Mouse (Mus musculus): ENCODE results near the gene Mcm6. TPM values are rescaled to one million over a fixed set of nuclear protein-coding genes. Genes with fewer than 3 reads are reported as not detected.
"Not testable (repeated sequence)": the region's sequence is repeated elsewhere in the genome, so short reads cannot be mapped to it uniquely, and the experiment has no call there.

Gene Mcm6
- total RNA-seq, 2 experiments from 2014 or later: 25.4 to 27.2 TPM

GRCm38 (mm10) chr1:128337708-128338320, 21.6 kb downstream of the Mcm6 start:
- no peak for DNase-seq

GRCm38 (mm10) chr1:128330313-128330712, 29.2 kb downstream of the Mcm6 start:
- DNase-seq: no peak

- DNase-seq: no peak
Measured at GRCm38 (mm10) chr1:128328218-128328617, 31.2 kb downstream of the Mcm6 start, which contains the start of gene Lct. Gene Lct (minus strand): TSS chr1:128328318.

GRCm38 (mm10) chr1:128327165-128327564, 32.3 kb downstream of the Mcm6 start:
- no peak for DNase-seq

DNA sequence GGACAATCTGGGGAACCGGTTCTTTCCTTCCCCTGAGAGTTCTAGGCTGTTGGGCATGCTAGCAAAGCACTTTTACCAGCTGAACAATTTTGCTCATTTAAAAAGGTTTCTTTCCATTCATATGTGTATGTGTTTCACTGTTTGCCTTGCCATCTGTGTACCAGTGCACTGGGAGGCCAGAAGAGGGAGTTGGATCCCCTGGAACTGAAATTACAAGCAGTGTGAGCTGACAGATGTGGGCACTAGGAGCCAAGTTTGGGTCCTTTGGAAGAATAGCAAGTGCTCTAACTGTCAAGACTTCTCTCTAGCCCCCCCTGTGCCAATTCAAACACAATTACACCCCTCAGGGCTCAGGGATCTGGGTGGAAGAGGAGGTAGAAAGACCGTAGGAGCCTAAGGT, 34.7 kb downstream of the Mcm6 start:
- no peak for DNase-seq

- DNase-seq: no peak
Measured at GRCm38 (mm10) chr1:128323026-128323643, 36.3 kb downstream of the Mcm6 start.

DNA sequence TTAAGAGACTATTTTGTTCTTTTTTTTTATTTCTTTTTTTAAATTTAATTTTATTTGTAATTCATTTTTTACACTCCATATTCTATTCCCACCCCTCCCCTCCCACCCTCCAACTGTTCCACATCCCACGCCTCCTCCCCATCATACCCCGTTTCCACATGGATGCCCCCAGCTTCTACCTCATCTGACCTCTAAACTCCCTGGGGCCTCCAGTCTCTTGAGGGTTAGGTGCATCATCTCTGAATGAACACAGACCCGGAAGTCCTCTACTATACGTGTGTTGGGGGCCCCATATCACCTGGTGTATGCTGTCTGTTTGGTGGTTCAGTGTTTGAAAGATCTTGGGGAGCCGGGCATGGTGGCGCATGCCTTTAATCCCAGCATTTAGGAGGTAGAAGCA, 40.2 kb downstream of the Mcm6 start:
- DNase-seq: not testable (repeated sequence)

DNA sequence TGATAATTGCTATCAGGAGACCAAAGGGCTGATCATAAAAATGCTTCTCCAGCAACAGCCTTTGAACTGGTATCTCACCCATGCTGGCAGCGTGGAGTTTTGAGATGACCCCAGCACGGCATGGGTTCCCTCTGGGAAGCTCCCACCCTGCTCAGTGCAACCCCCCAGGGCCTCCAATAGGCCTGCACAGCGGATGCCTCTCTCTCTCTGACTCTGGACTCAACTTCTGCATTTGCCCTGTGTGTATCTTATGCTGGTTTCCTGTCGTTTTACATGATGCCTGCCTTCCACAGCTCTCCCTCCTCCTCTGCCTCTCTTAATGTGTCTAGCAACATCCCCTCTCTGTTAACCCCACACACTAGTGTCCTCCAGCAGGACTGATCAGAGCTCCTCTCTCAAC, 44.8 kb downstream of the Mcm6 start:
- DNase-seq: no peak

GRCm38 (mm10) chr1:128309043-128309442, 50.4 kb downstream of the Mcm6 start:
- DNase-seq: no peak

GRCm38 (mm10) chr1:128303900-128304299, 55.6 kb downstream of the Mcm6 start:
- DNase-seq: no peak

DNA sequence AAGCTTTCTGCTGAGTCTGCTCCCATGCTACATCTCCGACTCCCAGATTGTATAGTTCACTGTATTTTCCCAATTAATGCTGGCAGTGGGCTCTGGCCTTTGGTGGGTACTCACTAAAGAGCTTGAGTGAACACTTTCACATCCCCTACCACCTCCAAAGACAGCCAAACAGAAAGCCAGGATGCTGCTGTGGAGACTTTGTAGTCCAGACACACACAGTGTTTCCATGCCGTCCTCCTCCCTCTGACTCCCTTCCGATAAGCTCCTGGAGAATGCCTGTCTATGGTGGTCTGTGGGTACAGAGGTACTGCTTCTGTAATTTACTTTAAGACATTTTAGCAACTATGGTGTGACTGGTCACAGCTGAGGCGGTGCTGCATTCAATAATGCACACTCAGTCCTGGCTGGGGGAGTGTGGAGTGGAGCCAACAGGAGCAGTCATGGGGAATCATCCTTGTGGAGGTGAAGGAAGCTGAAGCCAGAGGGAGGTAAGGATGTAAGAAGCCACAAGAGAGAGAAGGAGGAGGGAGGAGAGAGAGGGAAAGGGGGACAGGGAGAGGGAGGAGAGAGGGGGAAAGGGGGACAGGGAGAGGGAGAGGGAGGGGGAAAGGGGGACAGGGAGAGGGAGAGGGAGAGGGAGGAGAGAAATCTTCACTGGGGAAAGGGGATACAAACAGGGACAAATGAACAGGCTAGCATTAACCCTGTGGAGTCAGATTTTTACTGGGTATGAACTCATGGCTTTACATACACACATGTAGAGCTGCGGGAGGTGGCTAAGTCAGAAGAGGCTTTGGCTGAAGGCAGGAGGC, 63.5 kb downstream of the Mcm6 start:
- DNase-seq: no peak

DNA sequence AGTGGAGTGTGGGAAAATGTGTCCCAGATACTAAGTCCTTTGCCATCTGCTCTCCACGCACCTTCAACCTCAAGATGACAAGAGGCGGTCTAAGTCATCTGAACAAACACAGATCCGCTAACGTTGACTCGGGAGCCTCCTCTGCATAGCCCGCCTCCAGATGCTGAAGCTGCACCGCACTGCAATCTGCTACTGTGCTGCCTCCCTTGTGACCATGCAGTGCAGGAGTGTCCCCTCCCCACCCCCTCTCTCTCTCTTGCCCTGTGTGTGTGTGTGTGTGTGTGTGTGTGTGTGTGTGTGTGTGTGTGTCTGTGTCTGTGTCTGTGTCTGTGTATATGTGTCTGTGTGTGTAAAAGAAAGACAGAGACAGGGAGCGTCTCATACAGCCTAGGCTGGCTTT, 64.2 kb downstream of the Mcm6 start:
- no peak for DNase-seq

GRCm38 (mm10) chr1:128293524-128293923, 65.9 kb downstream of the Mcm6 start:
- DNase-seq: no peak

DNA sequence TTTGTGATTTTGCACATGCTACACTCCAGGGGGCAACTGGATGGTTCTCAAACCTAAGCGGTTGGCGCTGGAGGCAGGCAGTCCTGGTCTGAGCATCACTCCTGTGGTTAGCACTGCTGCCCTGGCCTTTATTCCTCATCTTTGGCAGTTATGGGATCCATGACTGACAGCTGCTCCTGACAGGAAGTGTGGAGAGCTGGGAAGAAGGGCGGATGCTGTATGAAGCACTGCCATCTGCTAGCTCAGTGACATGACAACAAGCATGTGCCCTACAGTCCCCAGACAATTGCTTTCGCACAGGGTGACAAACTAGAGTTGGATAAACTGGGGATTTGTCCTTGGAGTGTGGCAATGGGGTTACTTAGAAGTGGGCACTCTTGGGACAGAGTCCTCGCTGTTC, 69.2 kb downstream of the Mcm6 start:
- DNase-seq: no peak

- DNase-seq: no peak
Measured at GRCm38 (mm10) chr1:128285136-128285535, 74.3 kb downstream of the Mcm6 start.

DNA sequence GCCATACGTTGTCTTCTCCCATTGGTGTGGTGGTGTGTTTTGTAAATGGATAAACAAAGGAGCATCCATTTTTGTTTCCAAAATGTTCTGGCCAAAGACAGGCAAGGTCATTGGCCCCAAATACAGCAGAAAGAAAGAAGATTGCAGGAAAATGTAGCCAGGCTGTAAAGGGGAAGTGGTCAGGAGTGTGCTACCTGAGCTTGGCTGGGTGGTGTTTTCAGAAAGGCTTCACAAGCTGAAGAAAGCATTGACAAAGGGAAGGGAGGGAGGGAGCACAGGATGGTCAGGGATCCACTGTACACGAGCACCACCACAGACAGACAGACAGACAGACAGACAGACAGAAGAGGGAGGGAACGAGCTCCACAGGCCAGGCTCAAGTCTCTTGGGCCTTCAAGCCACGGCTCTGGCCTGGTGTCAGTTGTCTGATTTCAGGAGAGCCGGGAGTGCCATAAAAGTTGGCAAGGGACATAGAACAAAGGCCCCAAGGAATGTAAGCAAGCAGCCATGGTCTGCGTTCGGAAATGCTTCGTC, 75.2 kb downstream of the Mcm6 start:
- no peak for DNase-seq

DNA sequence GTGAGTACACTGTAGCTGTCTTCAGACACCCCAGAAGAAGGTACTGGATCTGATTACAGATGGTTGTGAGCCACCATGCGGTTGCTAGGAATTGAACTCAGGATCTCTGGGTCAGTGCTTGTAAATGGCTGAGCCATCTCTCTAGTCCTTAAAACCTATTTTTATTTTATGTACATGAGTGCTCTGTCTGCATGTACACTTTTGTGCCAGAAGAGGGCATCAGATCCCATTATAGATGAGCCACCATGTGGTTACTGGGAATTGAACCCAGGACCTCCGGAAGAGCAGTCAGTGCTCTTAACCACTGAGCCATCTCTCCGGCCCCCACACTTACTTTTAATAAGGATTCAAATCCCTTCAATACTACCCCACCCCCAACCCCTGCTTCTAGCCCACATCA, 76.5 kb downstream of the Mcm6 start:
- DNase-seq: no peak

DNA sequence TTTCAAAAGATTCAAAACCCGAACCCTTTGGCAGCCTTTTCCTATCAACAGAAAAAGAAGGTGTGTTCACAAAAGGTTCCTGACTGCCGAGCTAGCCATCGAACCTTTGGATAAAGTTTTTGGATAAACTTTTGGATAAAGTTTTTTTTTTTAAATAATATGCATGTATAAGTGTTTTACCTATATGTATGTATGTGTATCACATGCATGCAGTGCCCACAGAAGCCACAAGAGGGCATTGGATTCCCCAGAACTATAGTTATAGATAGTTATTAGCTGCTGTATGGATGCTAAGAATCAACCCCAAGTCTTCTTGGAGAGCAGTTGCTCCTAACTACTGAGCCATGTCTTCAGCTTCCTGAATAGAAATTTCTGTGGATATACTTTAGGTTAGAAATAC, 77.7 kb downstream of the Mcm6 start:
- no peak for DNase-seq

Other genes with a start within 250 kb of the Mcm6 start
- 10 to 100 TPM; 68.9 to 86.1 TPM for gene Ubxn4, start 115.7 kb downstream of the Mcm6 start, total RNA-seq (2021)
- gene Lct, start 31.3 kb downstream of the Mcm6 start, total RNA-seq (2021): under 1 TPM in 1 of 2 experiments, not detected in 1; 0.20 TPM
- gene Dars, start 57.7 kb upstream of the Mcm6 start, total RNA-seq (2021): 100 to 1,000 TPM in 1 of 2 experiments, 10 to 100 TPM in 1; 80.6 to 105 TPM
- 10 to 100 TPM; 15.6 to 87.6 TPM for gene Cxcr4, start 232.6 kb upstream of the Mcm6 start, total RNA-seq (2021)

All from adrenal gland, postnatal 36 days (tissue).